ENCODE assay signal across 9 mouse cellular contexts in genomic region chr7:79505376-79505775, GRCm38 (mm10). TPM values are rescaled to one million over a fixed set of nuclear protein-coding genes. Genes with fewer than 3 reads are reported as not detected.
DNase-seq lines count a peak whose midpoint lies in the region; ATAC-seq and TF ChIP-seq lines count a peak whose summit lies in the region.
"Had no signal": no experiment of that assay in that cellular context is flagged by ENCODE, and none has a peak within 500 bp of the region (broad histone marks: within the 10 kb centered on the region; RNA-seq: fewer than 3 reads in every experiment).

No protein-coding gene starts in this region.

- peak; percentile 46 for DNase-seq in cerebellum, adult 11 months
- DNase-seq in cerebellum, adult 18-20 months, result no peak
- DNase-seq in lung, postnatal 14 days, result no peak
- peak; percentile 51 for DNase-seq in hindbrain, postnatal 0 days (ENCODE audit: low spot score)
- no peak for DNase-seq in MN1 (ENCODE audit: low spot score)
- no peak for DNase-seq in frontal cortex, postnatal 25 days (ENCODE audit: low spot score in 2 of 2)

- peak overlapping the region; percentile 38 for H3K4me3 ChIP-seq in lung, embryonic 15.5 days
- peak overlapping the region; percentile 89 for H3K4me3 ChIP-seq in hindbrain, postnatal 0 days (ENCODE audit: low read length)
- H3K4me3 ChIP-seq in neural tube, embryonic 12.5 days, result peak overlapping the region; percentile 87

- WGBS in lung, embryonic 15.5 days, result 2% methylated on average over 22 of the region's 22 CpGs
- under 1% methylated on average over 21 of the region's 22 CpGs for WGBS in hindbrain, postnatal 0 days
- 1% methylated on average over 22 of the region's 22 CpGs for WGBS in neural tube, embryonic 12.5 days

- no peak overlapping the region for H3K9ac ChIP-seq in lung, embryonic 15.5 days
- H3K9ac ChIP-seq in hindbrain, postnatal 0 days (replicated peaks; ENCODE audit: low read length), result peak overlapping the region; percentile 98
- H3K9ac ChIP-seq in neural tube, embryonic 12.5 days, result peak overlapping the region; percentile 100

- no peak overlapping the region for H3K27ac ChIP-seq in lung, embryonic 15.5 days
- H3K27ac ChIP-seq in hindbrain, postnatal 0 days, result peak overlapping the region; percentile 97
- H3K27ac ChIP-seq in neural tube, embryonic 12.5 days, result peak overlapping the region; percentile 98

- H3K36me3 ChIP-seq in lung, embryonic 15.5 days, result no peaks in the 10 kb centered on the region
- H3K36me3 ChIP-seq in hindbrain, postnatal 0 days (ENCODE audit: insufficient read depth, low read length), result no peaks in the 10 kb centered on the region; the same call in 1 of the 2 replicates
- peaks cover 37% of the 10 kb centered on the region for H3K36me3 ChIP-seq in neural tube, embryonic 12.5 days

- peak overlapping the region; percentile 66 for H3K4me2 ChIP-seq in lung, embryonic 15.5 days
- peak overlapping the region; percentile 93 for H3K4me2 ChIP-seq in hindbrain, postnatal 0 days (ENCODE audit: low read depth, low read length)
- H3K4me2 ChIP-seq in neural tube, embryonic 12.5 days (replicated peaks), result peak overlapping the region; percentile 90

- peaks cover 18% of the 10 kb centered on the region for H3K4me1 ChIP-seq in lung, embryonic 15.5 days
- H3K4me1 ChIP-seq in hindbrain, postnatal 0 days (ENCODE audit: insufficient read depth, low read length), result peaks cover 9% of the 10 kb centered on the region; the same call in 1 of the 2 replicates
- H3K4me1 ChIP-seq in neural tube, embryonic 12.5 days, result peaks cover 18% of the 10 kb centered on the region; the same call in 1 of the 2 replicates

- H3K27me3 ChIP-seq in lung, embryonic 15.5 days, result peaks cover 100% of the 10 kb centered on the region
- H3K27me3 ChIP-seq in hindbrain, postnatal 0 days (ENCODE audit: insufficient read depth, low read length), result no peaks in the 10 kb centered on the region
- peaks cover 42% of the 10 kb centered on the region for H3K27me3 ChIP-seq in neural tube, embryonic 12.5 days (replicated peaks)

- no peak for ATAC-seq in lung, embryonic 15.5 days (ENCODE audit: borderline replicate concordance, extremely low read depth, low FRiP score, low TSS enrichment)
- ATAC-seq in hindbrain, postnatal 0 days, result no peak
- peak; percentile 11; the same call in 1 of the 2 replicates for ATAC-seq in neural tube, embryonic 12.5 days (ENCODE audit: low FRiP score, low read depth)
- ATAC-seq: activated CD4-positive, CD25-positive, alpha-beta regulatory T cell, adult 4 months had no signal

- H3K9me3 ChIP-seq in lung, embryonic 15.5 days, result no peaks in the 10 kb centered on the region
- H3K9me3 ChIP-seq in hindbrain, postnatal 0 days (ENCODE audit: low read length), result no peaks in the 10 kb centered on the region
- H3K9me3 ChIP-seq in neural tube, embryonic 12.5 days, result no peaks in the 10 kb centered on the region

- TF ChIP-seq CTCF in hindbrain, postnatal 0 days (IDR thresholded peaks at IDR 0.05; ENCODE audit: low read depth), result no peak

RNA-seq across cellular contexts. Expression of gene Polg, which starts 39.2 kb away (rescaled TPM):
- polyA plus RNA-seq in lung, embryonic 15.5 days (2015; fragmentation: Nextera tagmentation; extraction: Ambion mirVana), result 44.6 and 47.2 TPM in 2 replicates
- 60.0 and 79.5 TPM in 2 replicates for total RNA-seq in hindbrain, postnatal 0 days (2014; rRNA removed)
- polyA plus RNA-seq in hindbrain, postnatal 0 days (2015; fragmentation: Nextera tagmentation; extraction: Ambion mirVana), result 23.8 and 23.9 TPM in 2 replicates
- 45.6 and 48.5 TPM in 2 replicates for polyA plus RNA-seq in neural tube, embryonic 12.5 days (2016; fragmentation: Nextera tagmentation; extraction: Ambion mirVana)

Comparison
In these comparisons a context has a peak if more than half of its experiments do, and no peak if none do; other contexts are left out.
1. DNase-seq: peak in cerebellum, adult 11 months (single experiment) and hindbrain, postnatal 0 days (single experiment); none in cerebellum, adult 18-20 months (0 of 2), lung, postnatal 14 days (single experiment), MN1 (single experiment) and frontal cortex, postnatal 25 days (0 of 2).
2. H3K4me3 ChIP-seq: peak in every context shown above with its lines; median percentile 89 in hindbrain, postnatal 0 days; 87 in neural tube, embryonic 12.5 days; 38 in lung, embryonic 15.5 days.
3. Peak in every context shown above with its lines, with median percentiles within 50 percentile points of each other: H3K4me2 ChIP-seq.